Mouse (Mus musculus): ENCODE measurements around the gene Trex1.

GRCm38 (mm10) chr9:109105011-109105410 is 45.5 kb upstream of the Trex1 start:
- no peak for TF ChIP-seq CTCF (IDR thresholded peaks at IDR 0.05; ENCODE audit: low read depth)
- TF ChIP-seq EP300 (optimal IDR thresholded peaks at IDR 0.05), result no peak

Measured in stomach, postnatal 0 days (tissue).